Mouse (Mus musculus): ENCODE measurements around the gene Clrn2. TPM values are rescaled to one million over a fixed set of nuclear protein-coding genes. Genes with fewer than 3 reads are reported as not detected.
A peak's percentile ranks its signal among the peaks of the same experiment; 100 is the strongest.

Gene Clrn2
- polyA plus RNA-seq, 1 experiment = not detected

GRCm38 (mm10) chr5:45438301-45438700 lies 15.2 kb upstream of the Clrn2 start:
- no peak for TF ChIP-seq REST (IDR thresholded peaks at IDR 0.05; ENCODE audit: insufficient read depth, insufficient read length)
- no peak for TF ChIP-seq SRF (IDR thresholded peaks at IDR 0.05; ENCODE audit: control insufficient read depth, insufficient read length, low read depth)
- peak in 1 of 3 experiments; percentile 37 for TF ChIP-seq MYOD1 (IDR thresholded peaks at IDR 0.05; ENCODE audit: control insufficient read depth in 1 of 3, insufficient read length in 2 of 3, low read depth in 2 of 3)
- no peak for TF ChIP-seq E2F4 (IDR thresholded peaks at IDR 0.05; ENCODE audit: insufficient read depth)
- H3ac ChIP-seq (ENCODE audit: control insufficient read depth, insufficient read length) = no peak overlapping the region
- H3K4me3 ChIP-seq = no peak overlapping the region
- peaks cover 14% of the 10 kb centered on the region for H3K36me3 ChIP-seq (ENCODE audit: control insufficient read depth, insufficient read depth)
- no peaks in the 10 kb centered on the region for H3K27me3 ChIP-seq (ENCODE audit: control insufficient read depth, insufficient read depth, insufficient read length)
- no peaks in the 10 kb centered on the region for H3K79me2 ChIP-seq (ENCODE audit: control insufficient read depth, insufficient read depth)
- no peak overlapping the region for H3K4me2 ChIP-seq (ENCODE audit: low read depth)

GRCm38 (mm10) chr5:45441124-45441523 lies 12.4 kb upstream of the Clrn2 start:
- Histone ChIP-seq H3K4me3 (no peak overlapping the region), H3ac (ENCODE audit: control insufficient read depth, insufficient read length) (no peak overlapping the region), H3K36me3 (ENCODE audit: control insufficient read depth, insufficient read depth) (no peaks in the 10 kb centered on the region), H3K4me2 (ENCODE audit: low read depth) (no peak overlapping the region), H3K27me3 (ENCODE audit: control insufficient read depth, insufficient read depth, insufficient read length) (no peaks in the 10 kb centered on the region), H3K79me2 (ENCODE audit: control insufficient read depth, insufficient read depth) (no peaks in the 10 kb centered on the region)
- TF ChIP-seq MYOG (IDR thresholded peaks at IDR 0.05; ENCODE audit: control insufficient read depth in 1 of 3, insufficient read depth in 1 of 3, insufficient read length in 2 of 3, low read depth in 2 of 3) (no peak), TCF3 (IDR thresholded peaks at IDR 0.05; ENCODE audit: insufficient read length, low read depth) (no peak), CEBPB (IDR thresholded peaks at IDR 0.05; ENCODE audit: insufficient read depth, poor library complexity, severe bottlenecking) (no peak), E2F4 (IDR thresholded peaks at IDR 0.05; ENCODE audit: insufficient read depth) (no peak), MYOD1 (IDR thresholded peaks at IDR 0.05; ENCODE audit: control insufficient read depth in 1 of 3, insufficient read length in 2 of 3, low read depth in 2 of 3) (no peak), TCF12 (IDR thresholded peaks at IDR 0.05; ENCODE audit: insufficient read depth, poor library complexity, severe bottlenecking) (no peak), SRF (IDR thresholded peaks at IDR 0.05; ENCODE audit: control insufficient read depth, insufficient read length, low read depth) (no peak), REST (IDR thresholded peaks at IDR 0.05; ENCODE audit: insufficient read depth, insufficient read length) (no peak), MAX (IDR thresholded peaks at IDR 0.05; ENCODE audit: low read depth) (no peak), POLR2A (IDR thresholded peaks at IDR 0.05; ENCODE audit: insufficient read length, low read depth) (no peak), POLR2AphosphoS2 (IDR thresholded peaks at IDR 0.05; ENCODE audit: insufficient read length, low read depth) (no peak), USF1 (IDR thresholded peaks at IDR 0.05; ENCODE audit: low read depth) (no peak)

- Histone ChIP-seq H3K27me3 (ENCODE audit: control insufficient read depth, insufficient read depth, insufficient read length) (no peaks in the 10 kb centered on the region), H3K4me2 (ENCODE audit: low read depth) (no peak overlapping the region), H3K79me2 (ENCODE audit: control insufficient read depth, insufficient read depth) (no peaks in the 10 kb centered on the region), H3K4me3 (no peak overlapping the region), H3K36me3 (ENCODE audit: control insufficient read depth, insufficient read depth) (no peaks in the 10 kb centered on the region), H3ac (ENCODE audit: control insufficient read depth, insufficient read length) (no peak overlapping the region)
- no peak for TF ChIP-seq REST (IDR thresholded peaks at IDR 0.05; ENCODE audit: insufficient read depth, insufficient read length)
- no peak for TF ChIP-seq MAX (IDR thresholded peaks at IDR 0.05; ENCODE audit: low read depth)
- TF ChIP-seq E2F4 (IDR thresholded peaks at IDR 0.05; ENCODE audit: insufficient read depth) = no peak
- no peak for TF ChIP-seq SRF (IDR thresholded peaks at IDR 0.05; ENCODE audit: control insufficient read depth, insufficient read length, low read depth)
- TF ChIP-seq POLR2AphosphoS2 (IDR thresholded peaks at IDR 0.05; ENCODE audit: insufficient read length, low read depth) = no peak
- no peak for TF ChIP-seq MYOD1 (IDR thresholded peaks at IDR 0.05; ENCODE audit: control insufficient read depth in 1 of 3, insufficient read length in 2 of 3, low read depth in 2 of 3)
- no peak for TF ChIP-seq TCF12 (IDR thresholded peaks at IDR 0.05; ENCODE audit: insufficient read depth, poor library complexity, severe bottlenecking)
- no peak for TF ChIP-seq POLR2A (IDR thresholded peaks at IDR 0.05; ENCODE audit: insufficient read length, low read depth)
- TF ChIP-seq MYOG (IDR thresholded peaks at IDR 0.05; ENCODE audit: control insufficient read depth in 1 of 3, insufficient read depth in 1 of 3, insufficient read length in 2 of 3, low read depth in 2 of 3) = no peak
- TF ChIP-seq CEBPB (IDR thresholded peaks at IDR 0.05; ENCODE audit: insufficient read depth, poor library complexity, severe bottlenecking) = no peak
- TF ChIP-seq TCF3 (IDR thresholded peaks at IDR 0.05; ENCODE audit: insufficient read length, low read depth) = no peak
- no peak for TF ChIP-seq USF1 (IDR thresholded peaks at IDR 0.05; ENCODE audit: low read depth)
Observed at GRCm38 (mm10) chr5:45441745-45442144, 11.8 kb upstream of the Clrn2 start.

GRCm38 (mm10) chr5:45444130-45444832 lies 9.3 kb upstream of the Clrn2 start:
- Histone ChIP-seq H3K4me2 (ENCODE audit: low read depth) (peak overlapping the region; percentile 21), H3K4me3 (no peak overlapping the region), H3ac (ENCODE audit: control insufficient read depth, insufficient read length) (no peak overlapping the region), H3K79me2 (ENCODE audit: control insufficient read depth, insufficient read depth) (no peaks in the 10 kb centered on the region), H3K36me3 (ENCODE audit: control insufficient read depth, insufficient read depth) (no peaks in the 10 kb centered on the region), H3K27me3 (ENCODE audit: control insufficient read depth, insufficient read depth, insufficient read length) (no peaks in the 10 kb centered on the region)
- TF ChIP-seq E2F4 (IDR thresholded peaks at IDR 0.05; ENCODE audit: insufficient read depth) (no peak), POLR2AphosphoS2 (IDR thresholded peaks at IDR 0.05; ENCODE audit: insufficient read length, low read depth) (no peak), MYOD1 (IDR thresholded peaks at IDR 0.05; ENCODE audit: control insufficient read depth in 1 of 3, insufficient read length in 2 of 3, low read depth in 2 of 3) (peak; percentile 70 to 96 (median 88)), MYOG (IDR thresholded peaks at IDR 0.05; ENCODE audit: control insufficient read depth in 1 of 3, insufficient read depth in 1 of 3, insufficient read length in 2 of 3, low read depth in 2 of 3) (peak; percentile 55 to 93 (median 77)), POLR2A (IDR thresholded peaks at IDR 0.05; ENCODE audit: insufficient read length, low read depth) (no peak), CEBPB (IDR thresholded peaks at IDR 0.05; ENCODE audit: insufficient read depth, poor library complexity, severe bottlenecking) (no peak), SRF (IDR thresholded peaks at IDR 0.05; ENCODE audit: control insufficient read depth, insufficient read length, low read depth) (no peak), TCF12 (IDR thresholded peaks at IDR 0.05; ENCODE audit: insufficient read depth, poor library complexity, severe bottlenecking) (peak; percentile 57), REST (IDR thresholded peaks at IDR 0.05; ENCODE audit: insufficient read depth, insufficient read length) (no peak), MAX (IDR thresholded peaks at IDR 0.05; ENCODE audit: low read depth) (no peak), TCF3 (IDR thresholded peaks at IDR 0.05; ENCODE audit: insufficient read length, low read depth) (peak; percentile 70), USF1 (IDR thresholded peaks at IDR 0.05; ENCODE audit: low read depth) (no peak)

All from myocyte (in vitro differentiated cells).